Mouse (Mus musculus) megakaryocyte, adult 5-6 weeks (primary cell): ENCODE measurements at regions not wholly inside any gene's neighbourhood (a gene's known extent, or its start where the extent isn't known, plus 50 kb on each side); places are given as distances from the start of the nearest gene placed in this dataset.

Source experiments
- ATAC-seq: 2 replicates; pipeline ENCODE4 v1.8.0; 2016; ENCODE audit warnings: mild to moderate bottlenecking, inconsistent platforms; ENCODE audit not compliant: poor library complexity, severe bottlenecking

- ATAC-seq: no peak
These were observed 291.3 kb upstream of the Camk1g start for GRCm38 (mm10) chr1:193661377-193661776.

DNA sequence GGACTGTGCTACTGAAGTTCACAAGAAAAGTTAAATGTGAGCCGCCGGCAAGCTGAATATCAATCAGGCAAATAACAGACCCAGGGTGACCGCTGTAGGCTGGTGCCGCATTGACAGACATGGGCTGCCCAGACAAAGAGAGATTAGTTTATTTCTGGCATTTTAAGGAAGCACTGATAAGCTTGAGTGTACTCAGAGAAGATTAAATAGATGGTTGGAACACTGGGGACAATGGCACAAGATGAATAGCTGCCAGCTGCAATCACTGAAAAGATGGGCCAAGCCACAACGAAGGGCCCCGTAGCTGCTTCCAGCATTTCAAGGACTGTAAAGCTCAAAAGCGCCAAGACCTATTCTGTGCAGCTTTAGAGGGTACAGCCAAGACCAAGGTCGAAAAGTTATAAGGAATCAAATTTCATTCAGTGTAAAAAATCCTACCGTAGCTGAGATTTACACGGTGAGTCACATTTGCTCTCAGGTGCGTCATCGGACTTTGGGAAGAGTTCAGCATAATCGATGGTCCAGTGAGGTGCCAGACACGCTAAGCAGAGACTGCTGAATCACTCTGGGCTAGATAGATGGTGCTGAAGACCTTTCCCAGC is 285.1 kb upstream of the Camk1g start:
- no peak for ATAC-seq

GRCm38 (mm10) chr1:193650275-193650674 is 280.2 kb upstream of the Camk1g start:
- ATAC-seq: 0 out of 2 replicates have a peak, but pooled peaks have one; percentile 43

DNA sequence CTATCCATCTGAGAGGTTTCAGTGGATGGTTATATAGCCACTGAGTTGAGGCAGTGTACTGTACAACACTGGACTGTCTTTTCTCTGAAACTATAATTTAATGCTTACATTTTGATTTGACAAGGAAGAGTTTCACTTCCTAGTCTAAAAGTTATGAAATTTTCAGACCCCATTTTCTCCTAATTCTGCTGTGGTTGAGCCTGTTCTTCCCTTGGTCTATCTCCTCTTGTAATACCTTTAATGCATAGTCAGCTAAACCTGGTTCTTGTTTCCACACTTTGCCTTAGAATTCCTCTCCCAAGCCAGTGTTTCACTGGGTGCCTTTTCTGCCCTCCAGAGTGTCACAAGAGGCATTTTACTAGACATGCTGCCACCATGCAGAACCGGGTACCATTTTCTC is 279.3 kb upstream of the Camk1g start:
- 0 out of 2 replicates have a peak, but pooled peaks have one; percentile 27 for ATAC-seq

GRCm38 (mm10) chr1:193647371-193648270 is 277.5 kb upstream of the Camk1g start:
- ATAC-seq: no peak

DNA sequence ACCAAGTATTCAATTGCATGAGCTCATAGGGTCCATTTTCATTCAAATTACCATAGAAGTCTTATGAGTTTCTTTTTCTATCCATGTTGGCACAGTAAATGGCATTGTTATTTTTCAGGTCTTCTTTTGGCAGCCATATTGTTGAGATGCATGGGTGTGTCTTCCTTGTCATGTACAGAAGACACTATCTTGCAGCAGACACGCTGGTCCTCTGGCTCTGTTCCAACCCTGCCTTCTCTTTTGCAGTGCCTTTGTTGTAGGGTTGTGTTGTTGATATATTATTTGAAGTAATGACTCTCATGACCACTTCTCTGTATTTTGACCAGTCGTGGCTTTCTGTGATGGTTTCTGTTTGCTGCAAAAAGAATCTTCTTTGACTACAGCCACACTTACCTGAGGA is 274.4 kb upstream of the Camk1g start:
- no peak for ATAC-seq

DNA sequence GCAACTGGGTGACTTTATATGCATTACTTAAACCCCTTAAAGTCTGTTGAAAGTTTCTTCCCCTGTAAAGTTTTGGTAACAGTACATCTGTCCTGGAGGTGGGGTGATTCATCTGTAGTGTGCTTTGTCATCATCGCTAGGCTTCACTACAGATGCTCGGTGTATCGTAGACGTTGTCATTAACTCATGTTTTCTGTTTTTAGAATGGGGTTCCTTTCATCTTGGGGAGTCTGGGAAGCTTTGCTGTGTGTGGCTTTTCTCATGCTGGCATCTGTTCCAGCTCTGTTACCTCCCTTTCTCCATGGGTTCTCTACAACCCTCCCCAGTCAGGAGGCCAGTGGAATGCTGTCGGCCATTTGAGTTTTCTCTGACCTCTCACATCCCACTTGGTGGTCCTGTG is 266.4 kb upstream of the Camk1g start:
- ATAC-seq: no peak

DNA sequence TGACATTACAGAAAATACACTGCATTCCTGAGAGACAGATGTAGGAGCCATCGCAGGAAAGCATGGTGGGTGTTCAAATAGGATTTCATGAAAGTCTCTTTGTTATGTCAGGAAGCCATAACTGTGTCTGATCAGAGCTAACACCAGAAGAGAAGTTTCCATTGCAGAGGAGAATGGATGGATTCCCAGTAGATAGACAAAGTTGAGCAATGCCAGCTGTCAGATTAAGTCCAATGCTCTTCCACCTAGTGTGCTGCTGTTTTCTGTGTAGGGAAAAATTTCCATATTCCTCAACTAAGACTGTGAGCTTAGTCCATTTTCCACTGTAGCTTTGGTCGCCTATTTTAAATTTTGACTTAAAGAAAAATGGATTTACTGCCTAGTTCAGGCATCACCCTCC is 262.0 kb upstream of the Camk1g start:
- no peak for ATAC-seq

GRCm38 (mm10) chr1:193629887-193630286 is 259.8 kb upstream of the Camk1g start:
- no peak for ATAC-seq

DNA sequence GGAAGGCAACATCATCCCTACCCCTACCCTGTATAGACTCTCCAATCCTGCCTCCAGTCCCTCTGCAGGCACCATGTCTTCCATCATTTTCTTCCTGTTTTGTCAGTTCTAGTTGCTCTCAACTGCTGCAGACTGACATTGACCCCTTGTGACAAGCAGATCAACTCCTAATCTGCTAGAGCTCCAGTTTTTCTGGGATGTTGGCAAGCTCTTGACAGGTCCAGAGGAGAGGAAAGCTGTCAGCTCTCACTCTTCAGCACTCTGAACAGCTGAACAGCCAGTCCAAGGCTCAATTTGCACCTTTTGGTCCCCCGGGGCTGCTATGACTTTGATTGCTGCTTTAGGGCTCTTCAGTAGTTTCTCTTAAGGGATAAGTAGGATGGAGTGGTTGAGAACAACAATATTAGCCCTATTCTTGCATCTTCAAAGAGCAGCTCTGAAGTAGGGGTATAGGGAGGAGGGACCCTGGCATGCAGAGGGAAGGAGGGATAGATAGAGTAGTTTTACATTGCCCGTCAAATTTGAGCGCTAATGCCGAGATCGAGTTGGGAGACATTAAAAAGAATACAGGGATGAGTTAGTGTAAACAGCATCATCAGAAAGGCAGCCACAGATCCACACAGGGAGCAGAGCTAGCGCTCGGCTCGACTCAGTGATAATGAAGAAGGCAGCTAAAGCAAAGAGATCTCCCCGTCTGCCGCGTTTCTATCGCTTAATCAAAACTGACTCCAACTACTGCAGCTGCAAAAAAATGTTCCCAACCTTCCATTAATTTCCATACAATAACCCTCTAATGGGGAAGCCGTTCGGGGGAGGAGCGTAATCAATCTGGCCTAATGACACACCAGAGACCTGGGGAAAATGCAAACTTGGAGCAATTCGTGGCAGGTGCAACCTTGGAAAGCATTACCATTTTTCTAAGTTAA is 257.1 kb upstream of the Camk1g start:
- no peak for ATAC-seq

- ATAC-seq: no peak
These were observed 255.2 kb upstream of the Camk1g start for GRCm38 (mm10) chr1:193625101-193625956.

DNA sequence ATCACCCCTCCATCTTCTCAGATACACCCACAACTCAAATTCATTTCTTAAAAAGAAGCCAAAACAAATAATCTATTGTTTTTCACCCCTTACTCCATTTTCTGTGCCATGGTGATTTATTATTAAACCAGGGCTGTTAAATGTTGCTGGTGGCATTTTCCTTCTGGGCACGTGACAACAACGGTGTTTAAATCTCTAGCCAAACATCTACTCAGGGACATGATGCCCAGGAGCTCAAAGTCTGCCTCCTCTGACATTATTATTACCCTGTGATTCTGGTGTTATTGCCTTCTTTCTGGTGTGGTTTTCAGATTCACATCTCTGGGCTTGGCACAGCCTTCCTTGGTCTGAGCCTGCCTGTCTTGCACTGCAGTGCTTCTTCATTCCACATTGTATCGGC is 253.5 kb upstream of the Camk1g start:
- no peak for ATAC-seq

GRCm38 (mm10) chr1:193618250-193618649 is 248.2 kb upstream of the Camk1g start:
- no peak for ATAC-seq

DNA sequence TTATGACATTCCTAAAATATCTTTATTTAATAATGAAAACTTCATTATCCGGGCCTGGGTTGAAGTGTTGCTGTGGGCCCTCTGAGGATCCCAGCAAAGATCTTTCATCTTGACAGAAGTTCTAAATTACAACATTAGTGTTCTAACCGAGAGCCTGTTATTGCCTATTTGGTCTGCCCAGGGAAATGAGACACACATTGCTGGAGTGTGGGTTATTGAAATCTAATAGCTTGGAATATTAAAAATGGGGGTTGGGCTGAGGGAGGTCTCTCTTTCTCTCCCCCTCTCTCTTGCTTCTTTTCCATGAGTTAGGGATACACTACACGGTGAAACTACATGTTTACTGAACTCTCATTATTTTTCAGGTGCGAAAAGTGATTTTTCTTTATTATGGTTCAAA is 240.4 kb upstream of the Camk1g start:
- ATAC-seq: no peak

DNA sequence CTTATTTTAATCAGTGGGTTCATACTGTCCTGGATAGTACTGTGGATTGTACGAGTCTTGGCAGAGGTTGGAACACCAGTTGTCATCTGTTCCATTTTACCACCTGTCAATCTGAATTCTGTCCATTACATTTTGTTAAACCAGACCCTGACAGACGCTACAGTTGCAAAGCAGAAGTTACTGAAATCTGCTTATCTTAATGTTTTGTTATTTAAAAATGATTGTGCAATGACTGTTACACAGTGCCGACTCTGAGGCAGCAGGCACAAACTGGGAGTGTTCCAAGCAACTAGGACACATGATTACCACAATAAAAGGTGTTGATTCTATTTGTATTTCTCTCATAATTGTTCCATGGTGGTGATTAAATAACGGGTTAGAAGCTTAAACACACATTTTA is 229.8 kb upstream of the Camk1g start:
- ATAC-seq: no peak

- peak; percentile 91 for ATAC-seq
These were observed 229.1 kb upstream of the Camk1g start for GRCm38 (mm10) chr1:193599163-193599562.

DNA sequence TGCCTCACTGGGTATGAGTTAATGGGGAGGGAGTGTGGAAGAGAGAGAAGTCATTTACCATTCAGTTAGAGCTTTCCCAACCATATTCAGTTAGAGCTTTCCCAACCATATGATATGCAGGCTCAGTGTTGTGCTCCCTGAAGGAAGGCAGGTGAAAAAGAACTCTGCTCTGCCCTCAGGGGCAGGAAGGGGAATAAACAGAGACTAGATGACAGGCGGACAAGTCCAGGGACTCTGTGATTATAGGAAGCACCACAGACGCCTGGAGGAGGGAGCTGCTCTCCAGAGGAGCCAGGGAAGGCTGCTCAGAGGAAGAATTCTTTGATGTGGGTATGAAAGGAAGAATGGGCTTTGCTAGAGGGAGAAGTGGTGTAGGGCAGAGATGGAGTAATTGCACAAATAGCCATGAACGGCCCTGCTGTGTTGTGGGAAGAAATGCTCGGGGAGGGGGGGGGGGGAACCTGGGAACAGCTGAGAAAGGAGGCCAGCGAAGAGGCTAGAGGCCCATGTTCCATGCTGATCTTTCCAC is 220.3 kb upstream of the Camk1g start:
- no peak for ATAC-seq

GRCm38 (mm10) chr1:193588477-193589464 is 218.7 kb upstream of the Camk1g start:
- ATAC-seq: peak; percentile 51; the same call in 1 of the 2 replicates

DNA sequence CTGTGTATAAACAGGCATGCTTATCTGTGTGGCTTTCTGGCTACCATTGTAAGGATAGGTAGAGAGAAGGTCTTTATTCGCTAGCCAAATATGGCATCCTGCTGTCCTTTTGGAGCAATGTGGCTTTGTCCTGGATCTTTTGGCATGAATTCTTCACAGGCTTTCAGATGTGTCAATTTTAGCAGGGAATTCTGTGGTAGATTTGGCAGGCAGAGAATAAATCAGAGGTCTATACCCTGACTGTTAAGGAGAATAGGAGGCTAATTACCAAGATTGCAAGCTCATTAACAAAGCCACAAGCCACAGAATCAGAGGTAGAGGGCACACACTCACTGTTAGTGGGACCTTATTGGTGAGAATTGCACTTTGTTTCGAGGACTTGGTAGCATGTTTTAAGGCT is 217.2 kb upstream of the Camk1g start:
- ATAC-seq: no peak
